Mouse (Mus musculus): ENCODE results near the gene Sirt1.
"Not testable (repeated sequence)": the region's sequence is repeated elsewhere in the genome, so short reads cannot be mapped to it uniquely, and the experiment has no call there.

Gene Sirt1

DNA sequence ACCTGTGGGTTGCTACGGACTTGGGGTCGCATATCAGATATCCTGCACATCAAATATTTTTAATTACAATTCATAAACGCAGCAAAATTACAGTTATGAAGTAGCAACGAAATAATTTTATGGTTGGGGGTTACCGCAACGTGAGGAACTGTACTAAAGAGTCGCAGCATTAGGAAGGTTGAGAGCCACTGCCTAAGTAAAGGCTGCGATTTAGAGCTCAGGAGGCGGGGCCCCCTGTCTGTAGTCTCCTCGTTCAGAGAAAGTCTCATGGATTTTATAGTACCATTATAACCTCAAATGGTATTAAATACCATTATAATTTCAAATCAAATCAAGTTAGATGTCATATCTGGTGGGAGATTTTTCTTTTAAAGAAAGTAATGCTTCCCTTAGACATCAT lies 5.5 kb upstream of the Sirt1 start:
- DNase-seq (ENCODE audit: low spot score) = peak; percentile 20

DNA sequence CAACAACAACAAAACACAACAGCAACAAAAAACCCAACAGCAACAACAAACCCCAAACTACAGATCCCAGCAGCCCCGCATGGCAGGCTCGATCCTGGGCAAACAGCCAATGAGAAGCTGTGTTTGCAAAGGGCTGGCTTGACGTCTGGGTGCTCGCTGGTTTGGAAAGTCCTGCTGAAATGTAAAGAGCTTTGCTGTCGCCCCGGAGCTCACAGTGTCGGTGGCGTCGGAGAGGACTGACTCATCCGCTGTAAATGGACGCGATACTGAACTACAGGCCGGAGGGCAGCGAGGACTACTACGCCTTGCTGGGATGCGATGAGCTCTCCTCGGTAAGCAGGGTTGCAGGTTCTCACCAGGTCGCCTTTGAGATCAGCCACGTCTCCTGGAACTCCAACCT lies 4.9 kb upstream of the Sirt1 start:
- peak; percentile 90 for DNase-seq (ENCODE audit: low spot score)

DNA sequence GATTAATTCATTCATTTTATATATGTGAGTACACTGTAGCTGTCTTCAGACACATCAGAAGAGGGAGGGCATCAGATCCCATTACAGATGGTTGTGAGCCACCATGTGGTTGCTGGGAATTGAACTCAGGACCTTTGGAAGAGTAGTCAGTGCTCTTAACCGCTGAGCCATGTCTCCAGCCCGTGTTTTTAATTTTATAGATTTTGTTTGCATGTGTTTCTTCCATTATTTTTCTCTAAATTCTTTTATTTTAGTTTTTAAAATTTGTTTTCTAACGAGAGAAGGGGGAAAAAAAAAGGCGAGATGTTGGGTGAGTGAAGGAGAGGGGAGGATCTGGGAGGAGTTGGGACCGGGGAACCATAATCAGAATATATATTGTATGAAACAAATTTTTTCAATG lies 4.4 kb upstream of the Sirt1 start:
- DNase-seq (ENCODE audit: low spot score) = not testable (repeated sequence)

DNA sequence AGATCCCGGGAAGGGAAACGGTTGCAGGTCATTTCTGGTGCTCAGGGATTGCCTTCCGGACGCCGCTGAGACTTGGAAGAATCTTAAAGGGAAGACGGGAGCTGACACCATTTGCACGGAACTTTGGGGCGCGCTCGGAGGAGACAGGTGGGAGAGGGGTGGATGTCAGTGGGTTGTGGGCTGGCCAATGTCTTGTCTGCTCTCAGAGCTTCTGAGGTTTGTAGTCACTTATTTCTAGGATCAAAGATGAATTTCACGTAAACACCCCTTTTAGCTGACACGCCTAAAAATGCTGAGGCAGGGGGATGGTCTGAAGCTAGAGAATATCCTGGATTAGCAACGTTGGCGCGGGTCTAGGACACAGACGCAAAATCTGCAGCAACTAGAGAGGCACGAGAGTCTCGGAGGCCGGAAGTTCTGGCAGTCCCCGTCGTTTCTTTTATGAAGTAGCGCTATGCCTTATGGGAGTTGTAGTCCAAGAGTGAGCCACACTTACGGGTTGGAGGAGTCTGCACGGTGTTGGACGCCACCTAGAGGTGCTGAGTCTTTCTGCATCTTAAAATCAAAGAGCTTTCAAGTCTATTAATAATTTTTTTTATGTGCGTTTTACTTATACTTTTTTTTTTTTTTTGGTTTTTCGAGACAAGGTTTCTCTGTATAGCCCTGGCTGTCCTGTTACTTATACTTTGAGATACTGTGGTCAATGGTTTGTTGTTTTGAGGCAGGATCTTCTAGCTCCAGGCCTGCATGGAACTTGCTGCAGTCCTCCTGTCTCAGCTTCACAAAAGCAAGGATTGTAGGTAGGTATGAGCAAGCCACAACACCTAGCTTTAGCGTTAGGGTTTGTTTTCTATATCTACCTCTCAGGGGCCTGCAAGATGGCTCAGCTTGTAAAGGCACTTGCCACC lies 1.1 kb upstream of the Sirt1 start, which contains the start of gene Dnajc12:
TSS of gene Dnajc12 (plus strand) at position 72 of the 908 bp plus-strand sequence.
- DNase-seq (ENCODE audit: low spot score) = peak; percentile 97

DNA sequence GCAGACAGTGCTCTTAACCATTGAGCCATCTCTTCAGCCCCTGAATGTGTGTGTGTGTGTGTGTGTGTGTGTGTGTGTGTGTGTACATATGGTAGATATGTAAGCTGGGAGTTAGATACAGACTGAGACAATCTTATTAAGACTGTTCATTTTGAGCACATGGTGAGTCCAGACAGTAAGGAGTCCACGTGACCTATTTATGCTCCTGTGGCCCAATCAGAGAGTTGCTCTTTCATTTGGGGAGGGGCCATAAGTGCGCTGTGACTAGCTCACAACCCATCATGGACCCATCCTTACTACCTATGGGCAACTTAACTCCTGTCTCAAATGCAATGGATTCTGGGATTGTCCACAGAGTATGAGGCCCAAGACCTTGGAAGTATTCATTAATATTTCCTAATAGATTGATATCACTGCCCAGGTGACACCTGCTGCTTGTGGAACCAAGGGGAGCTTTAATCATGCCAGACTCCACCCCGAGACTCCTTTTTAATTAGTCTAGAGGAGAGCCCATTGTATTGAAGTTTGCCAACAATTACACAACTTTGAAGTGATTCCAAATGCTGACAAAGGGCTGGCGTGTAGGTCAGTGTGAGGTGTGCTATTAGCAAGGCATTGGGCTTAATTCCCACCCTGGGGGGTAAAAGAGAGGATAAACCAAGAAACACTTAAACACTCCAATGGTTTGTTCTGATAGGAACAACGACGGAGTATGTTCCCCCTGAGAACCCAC lies 2.4 kb downstream of the Sirt1 start:
- DNase-seq (ENCODE audit: low spot score) = no peak

DNA sequence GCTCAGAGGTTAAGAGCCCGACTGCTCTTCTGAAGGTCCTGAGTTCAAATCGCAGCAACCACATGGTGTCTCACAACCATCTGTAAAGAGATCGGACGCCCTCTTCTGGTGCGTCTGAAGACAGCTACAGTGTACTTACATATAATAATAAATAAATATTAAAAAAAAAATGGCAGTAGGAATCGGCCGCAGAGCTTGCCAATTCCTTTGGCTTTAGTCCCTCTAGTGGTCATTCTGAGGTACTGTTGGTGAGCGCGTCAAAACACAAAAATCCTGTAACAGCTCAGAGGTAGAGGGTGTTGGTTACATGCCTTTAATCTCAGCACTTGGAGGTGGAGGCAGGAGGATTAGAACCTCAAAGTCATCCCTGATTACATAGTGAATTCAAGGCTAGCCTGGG lies 4.0 kb downstream of the Sirt1 start:
- DNase-seq (ENCODE audit: low spot score) = peak; percentile 74

DNA sequence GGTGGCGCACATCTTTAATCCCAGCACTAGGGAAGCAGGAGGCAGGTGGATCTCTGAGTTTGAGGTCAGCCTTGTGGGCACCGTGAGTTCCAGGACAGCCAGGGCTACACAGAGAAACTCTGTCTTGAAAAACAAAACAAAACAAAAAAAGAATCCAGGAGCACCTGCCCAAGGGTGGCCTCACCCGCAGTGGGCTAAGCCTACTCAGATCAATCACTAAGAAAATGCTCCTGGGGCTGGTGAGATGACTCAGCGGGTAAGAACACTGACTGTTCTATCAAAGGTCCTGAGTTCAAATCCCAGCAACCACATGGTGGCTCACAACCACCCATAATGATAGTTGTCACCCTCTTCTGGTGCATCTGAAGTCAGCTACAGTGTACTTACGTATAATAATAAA lies 5.2 kb downstream of the Sirt1 start:
- DNase-seq (ENCODE audit: low spot score) = no peak

DNA sequence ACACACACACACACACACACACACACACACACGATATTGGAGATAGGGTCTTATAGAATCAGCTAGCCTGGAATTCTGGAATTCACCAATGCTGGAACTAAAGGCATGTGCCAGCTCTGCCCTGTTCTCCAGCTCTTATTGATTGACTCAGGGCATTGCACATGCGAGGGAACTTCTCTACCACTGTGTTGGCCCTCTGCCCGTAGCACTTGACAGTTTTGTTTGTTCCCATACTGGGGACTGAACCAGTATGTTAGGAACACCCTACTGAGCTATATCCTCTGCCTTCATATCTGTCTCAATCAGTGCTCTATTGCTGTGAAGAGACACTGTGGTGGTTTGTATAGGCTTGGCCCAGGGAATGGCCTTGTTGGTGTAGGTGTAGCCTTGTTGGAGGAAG lies 13.5 kb downstream of the Sirt1 start:
- DNase-seq (ENCODE audit: low spot score) = no peak

DNA sequence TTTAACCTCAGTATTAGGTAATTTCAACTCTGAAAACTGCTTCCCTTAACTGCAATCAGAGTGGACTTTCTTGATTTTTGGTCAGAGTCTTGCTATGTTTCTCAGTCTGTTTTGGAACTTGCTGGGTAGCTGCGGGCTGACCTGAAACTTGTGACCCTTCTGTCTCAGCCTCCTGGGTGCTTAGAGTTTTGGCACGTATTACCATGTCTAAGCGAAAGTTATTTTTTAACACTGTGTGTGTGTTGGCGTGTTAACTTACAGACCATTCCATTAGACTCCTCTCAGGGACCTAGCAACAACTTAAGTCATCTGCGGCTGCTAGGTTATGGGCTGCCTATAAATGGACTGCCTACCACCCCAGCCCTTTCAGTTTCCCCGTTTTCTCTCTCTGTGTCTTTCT lies 14.1 kb downstream of the Sirt1 start:
- DNase-seq (ENCODE audit: low spot score) = no peak

DNA sequence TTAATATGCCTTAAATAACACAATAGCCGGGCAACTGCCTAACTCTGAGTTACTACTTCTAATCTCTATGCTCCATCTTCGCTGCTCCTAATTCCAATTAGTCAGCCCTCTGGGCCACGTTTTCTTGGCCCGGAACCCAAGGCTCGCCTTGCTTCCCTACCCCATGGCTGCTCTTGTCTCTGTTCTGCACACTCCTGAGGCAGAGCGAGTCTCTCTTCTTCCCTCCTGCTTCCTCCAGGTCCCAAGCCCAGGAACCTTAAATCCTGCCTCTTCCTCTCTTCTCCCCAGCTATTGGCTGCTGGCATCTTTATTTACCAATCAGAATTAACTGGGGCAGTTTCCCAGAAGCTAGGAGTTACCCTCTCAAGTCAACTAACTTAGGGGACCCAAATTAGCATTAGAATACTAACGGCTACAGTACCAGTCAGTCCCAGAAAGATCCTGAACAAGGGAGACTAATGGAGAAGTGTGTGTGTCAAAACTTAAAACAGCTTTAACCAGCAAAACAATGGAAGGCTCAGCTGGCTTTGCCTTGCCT lies 15.5 kb downstream of the Sirt1 start:
- DNase-seq (ENCODE audit: low spot score) = no peak

DNA sequence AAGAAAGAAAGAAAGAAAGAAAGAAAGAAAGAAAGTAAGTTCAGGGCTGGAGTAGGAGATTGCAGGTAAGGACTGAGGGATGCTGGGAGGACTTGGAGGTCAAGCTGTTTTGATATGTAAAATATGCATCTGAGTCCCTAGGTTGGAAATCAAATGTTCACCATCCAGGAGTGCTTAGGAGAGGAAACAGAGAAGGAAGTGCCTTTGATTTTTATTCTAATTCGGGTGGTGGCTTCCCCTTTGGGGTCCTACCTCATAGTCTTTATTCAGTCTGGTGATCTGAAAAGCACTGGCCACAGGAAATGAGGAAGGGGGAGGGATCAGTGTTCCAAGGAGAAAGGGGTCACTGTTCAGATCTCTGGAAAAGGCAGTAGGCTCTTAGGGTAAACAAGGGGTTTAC lies 21.0 kb downstream of the Sirt1 start:
- DNase-seq (ENCODE audit: low spot score) = no peak

DNA sequence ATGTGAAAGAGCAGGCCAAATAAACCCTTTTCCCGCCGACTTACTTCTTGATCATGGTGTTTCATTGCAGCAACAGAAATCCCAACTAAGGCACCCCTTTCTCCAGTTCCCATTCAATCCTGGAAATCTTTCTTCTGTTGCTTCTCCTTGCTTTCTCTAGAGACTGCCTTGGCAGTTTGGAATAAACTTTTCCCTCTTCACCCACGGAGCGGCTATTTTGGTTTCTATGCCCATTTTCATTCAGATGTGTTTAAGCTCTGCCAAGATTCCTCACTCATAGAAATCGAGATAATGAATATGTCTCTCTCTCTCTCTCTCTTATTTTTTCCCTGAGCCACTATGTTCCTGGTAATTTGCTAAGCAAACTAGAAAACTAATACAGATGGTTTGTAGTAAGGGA lies 29.4 kb downstream of the Sirt1 start:
- DNase-seq (ENCODE audit: low spot score) = no peak

DNA sequence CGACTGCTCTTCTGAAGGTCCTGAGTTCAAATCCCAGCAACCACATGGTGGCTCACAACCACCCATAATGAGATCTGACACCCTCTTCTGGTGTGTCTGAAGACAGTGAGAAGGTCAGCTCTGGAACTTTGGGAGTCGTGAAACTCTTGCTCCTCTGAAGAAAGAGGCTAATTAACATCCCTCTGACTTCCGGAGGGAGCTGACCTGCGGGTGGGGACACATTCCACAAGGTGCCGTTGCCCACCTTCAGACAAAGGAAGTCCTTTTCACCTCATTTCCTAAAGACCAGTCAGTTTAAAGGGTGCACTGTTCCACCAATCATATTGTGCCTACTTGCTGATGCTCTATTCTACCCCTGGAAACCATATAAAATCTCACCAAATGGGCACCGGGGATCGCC lies 30.4 kb downstream of the Sirt1 start:
- DNase-seq (ENCODE audit: low spot score) = not testable (repeated sequence)

DNA sequence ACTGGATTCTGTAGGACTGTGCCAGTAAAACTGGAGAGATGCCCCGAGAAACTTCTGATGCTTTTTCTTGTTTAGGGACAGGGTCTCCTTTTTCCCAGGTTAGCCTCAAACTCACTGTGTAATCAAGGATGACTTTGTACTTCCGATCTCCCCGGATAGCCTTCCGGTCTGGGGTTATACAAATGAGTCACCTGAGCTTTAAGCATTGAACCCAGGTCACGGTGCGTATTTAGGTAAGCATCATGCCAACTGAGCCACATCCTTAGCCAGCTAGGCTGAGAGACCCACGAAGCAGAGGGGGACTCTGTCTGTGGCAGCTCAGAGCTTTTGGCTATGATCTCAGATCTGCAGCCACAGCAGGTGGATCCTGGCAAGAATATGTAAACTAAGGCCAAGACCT lies 30.8 kb downstream of the Sirt1 start:
- no peak for DNase-seq (ENCODE audit: low spot score)

DNA sequence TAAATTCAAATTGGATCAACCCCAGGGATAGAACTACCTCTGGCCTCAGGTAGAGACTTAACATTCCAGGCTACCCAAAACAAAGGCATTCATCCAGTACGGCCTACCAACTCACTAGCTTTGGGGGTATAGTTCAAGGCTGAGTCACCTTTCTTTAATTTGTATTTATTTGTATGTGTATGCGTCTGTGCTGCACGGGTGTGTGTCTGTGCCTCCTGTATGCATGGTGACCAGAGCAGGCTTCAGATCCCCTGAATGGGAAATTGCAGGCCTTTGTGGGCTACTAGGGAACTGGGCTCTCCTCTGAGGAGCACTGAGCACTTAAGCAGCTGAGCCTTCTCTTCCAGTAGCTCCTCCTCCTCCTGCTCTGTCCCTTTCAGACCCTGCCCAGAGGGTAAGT lies 33.2 kb downstream of the Sirt1 start:
- DNase-seq (ENCODE audit: low spot score) = no peak

DNA sequence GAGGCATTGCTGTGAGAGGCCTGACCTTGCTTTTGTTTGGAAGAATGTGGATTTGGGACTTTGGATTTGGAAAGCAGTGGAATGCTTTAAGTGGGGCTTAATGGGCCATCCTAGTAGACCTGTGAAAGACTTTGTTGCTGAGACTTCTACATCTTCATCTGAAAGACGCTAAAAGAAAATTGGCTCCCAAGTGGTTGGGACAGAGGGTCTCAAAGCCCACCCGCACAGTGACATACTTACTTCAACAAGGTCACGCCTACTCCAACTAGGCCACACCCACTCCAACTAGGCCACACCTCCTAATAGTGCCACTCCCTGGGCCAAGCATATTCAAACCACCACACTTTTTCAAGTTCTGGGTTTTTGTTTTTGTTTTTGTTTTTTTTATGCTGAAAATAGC lies 36.8 kb downstream of the Sirt1 start:
- no peak for DNase-seq (ENCODE audit: low spot score)

DNA sequence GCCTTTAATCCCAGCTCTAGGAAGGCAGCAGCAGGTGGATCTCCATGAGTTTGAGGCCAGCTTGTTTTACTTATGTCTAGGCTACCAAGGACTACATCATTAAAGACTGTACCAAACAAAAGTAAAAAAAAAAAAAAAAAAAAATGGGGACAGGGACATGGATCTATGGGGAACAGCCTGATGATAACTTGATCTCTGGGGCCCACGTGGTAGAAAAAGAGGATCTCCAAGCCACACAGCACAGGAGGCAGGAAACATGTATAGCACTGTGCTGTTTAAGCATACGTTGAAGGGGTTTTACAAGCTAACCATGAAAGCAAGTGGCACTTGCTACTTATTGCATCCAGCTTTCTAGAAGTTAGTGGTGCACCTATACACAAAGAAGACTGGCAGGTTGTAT lies 40.2 kb downstream of the Sirt1 start:
- DNase-seq (ENCODE audit: low spot score) = no peak

DNA sequence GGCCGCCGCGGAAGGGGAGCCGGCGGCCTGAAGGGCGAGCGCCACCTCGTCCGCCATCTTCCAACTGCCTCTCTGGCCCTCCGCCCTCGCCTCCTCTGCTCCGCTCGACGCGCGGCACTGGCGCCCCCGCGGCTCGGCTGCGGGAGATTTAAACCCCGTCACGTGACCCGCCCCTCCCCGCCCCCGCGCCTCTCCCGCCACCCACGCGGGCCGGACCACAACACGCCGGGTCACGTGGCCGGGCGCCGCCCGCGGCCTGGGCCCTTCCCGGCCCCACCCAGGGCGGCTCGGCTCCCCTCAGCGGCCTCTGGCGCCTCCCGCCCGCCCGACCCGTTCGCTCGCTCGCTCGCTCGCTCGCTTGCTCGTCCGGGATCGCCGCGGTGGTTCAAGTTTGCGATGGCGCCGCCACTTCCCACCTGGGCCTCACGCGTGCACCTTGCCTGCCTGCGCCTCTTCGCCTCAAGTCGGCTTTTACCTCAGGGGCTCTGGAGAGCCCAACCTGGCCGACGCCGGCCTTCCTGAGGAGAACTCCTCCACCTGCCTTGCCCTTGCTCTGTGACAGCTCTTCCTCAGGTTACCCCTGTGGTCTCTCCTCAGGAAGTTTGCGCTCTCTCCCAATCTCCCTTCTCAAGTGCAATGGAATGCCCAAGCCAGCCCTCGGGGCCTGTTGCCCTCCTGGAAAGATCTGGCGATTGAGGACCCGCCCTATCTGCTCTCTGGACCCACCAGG lies 42.4 kb downstream of the Sirt1 start:
- DNase-seq (ENCODE audit: low spot score) = peak; percentile 91

DNA sequence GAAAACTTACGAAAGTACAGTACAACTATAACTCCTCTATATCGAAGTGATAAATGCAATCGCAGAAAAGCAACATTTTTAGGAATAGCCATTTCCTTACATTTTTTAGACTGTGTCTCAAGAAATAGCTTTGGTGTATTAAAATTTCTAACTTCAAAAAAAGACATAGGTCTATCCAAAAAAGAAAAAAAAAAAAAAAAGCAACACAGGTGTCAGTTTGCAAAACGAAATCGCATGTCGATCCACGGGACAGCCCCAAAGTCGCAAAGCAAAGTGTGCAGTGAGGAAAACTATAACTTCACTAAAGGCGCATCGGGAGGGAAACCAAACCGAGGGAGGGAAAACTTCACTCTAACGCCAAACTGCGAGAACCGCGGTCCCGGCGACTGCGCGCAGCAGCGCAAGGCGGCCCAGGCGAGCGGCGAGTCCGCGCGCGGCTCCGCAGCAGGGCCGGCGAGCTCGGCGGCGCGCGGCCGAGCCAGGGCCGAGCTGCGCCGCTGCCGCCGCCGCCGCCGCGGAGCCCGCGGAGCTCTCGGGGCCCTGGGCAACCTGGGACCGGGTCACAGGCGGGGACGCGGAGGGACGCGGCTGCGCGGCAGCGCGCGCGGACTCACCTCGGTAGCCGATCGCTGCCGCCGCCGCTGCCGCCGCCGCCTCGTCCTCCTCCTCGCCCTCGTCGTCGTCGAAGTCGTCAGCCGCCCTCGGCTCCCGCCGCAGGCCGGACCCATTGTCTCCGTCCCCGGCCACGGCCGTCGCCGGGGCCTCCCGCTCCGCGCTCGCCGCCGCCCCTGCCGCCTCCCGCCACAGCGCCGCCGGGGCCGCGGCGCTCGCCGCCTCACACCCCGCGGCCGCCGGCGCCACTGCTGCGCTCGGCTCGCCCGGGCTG lies 43.3 kb downstream of the Sirt1 start:
- peak; percentile 72 for DNase-seq (ENCODE audit: low spot score)

DNA sequence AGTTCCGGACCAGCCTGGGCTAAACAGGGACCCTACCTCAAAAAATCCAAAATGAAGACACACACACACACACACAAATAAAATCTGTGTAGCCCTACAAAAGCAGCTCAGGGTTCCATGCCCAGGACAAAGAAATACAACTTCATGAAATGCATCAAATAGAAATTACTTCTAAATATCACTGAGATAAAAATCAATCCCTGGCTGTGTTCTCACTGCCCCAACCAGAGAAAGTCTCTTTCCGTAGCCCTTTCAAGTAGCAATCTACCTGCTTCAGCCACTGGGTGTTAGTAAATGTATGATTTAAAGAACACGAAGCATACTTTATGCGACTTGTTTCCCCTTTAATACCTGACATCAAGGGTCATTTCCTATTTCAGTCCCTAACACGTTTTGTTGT lies 44.2 kb downstream of the Sirt1 start:
- no peak for DNase-seq (ENCODE audit: low spot score)

DNA sequence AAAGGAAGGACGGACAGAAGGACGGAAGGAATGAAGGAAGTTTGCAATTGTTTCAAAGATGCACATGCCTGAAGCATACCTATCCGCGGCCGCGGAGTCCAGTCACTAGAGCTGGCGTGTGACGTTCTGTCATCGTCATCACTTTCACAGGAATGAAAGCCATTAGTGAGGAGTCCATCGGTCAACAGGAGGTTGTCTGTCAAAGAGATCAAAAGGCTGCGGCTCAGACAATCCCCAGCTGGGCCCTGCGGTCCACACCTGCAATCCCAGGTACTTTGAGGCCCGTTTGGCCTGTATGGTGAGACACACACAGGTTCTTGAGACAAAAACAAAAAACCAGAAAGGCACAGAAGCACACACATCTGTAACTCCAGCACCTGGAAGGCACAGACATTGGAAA lies 44.6 kb downstream of the Sirt1 start:
- DNase-seq (ENCODE audit: low spot score) = no peak
